Mouse (Mus musculus): Measurements from ENCODE around the gene Pygb.

Gene Pygb

DNA sequence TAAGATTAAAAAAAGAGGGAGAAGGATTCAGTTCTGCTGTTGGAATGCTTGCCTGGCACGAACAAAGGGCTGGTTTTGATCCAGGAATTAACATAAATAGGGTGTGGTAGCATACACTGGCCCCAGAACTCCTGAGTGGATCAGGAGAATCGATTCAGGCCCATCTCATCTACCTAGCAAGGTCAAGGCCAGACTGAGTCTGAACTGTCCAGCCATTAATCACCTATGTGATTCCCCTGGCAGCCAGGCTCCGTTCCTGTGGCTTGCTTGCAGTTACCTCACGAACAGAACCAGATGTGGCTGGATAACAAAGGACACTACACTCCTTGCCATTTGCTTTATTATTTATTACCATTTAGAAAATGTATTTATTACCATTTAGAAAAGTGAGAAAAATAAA, 6.8 kb downstream of the Pygb start:
- no peak for DNase-seq (ENCODE audit: low spot score)

DNA sequence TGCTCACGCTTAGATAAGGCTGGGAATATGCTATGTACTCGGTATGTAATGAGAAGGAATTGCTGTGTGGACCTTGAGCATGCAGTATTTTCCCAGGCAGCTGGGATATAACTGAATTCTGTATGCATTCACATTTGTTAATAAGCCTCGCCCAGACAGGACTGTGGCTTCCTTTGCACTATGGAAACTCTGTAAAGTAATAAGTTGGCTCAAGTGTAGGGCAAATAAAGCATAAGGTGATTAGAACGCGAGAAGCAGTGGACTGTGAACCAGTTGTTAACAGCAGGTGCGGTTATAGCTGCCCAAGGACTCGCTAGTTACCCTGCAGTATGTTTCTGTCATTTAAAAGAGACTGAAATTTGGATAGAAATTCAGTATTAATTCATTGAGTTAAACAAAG, 11.5 kb downstream of the Pygb start:
- DNase-seq (ENCODE audit: low spot score), result no peak

DNA sequence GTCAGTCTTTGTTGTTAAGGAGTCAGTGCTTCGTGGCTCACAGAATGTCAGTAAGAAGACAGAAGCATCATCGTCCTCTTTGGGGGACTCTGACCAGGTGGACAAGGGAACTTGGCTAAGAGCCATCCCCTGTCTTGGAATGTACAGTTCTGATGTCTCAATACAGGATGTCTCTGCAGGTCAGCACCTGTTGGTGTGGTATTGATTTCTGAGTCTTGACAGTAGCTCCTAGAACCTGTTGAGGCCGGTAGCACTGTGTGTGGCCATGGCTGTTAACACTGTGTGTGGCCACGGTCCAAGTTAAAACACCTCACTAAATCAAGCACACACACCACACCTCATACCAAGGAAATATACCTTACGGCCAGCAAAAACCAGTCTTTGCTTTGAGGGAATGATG, 14.1 kb downstream of the Pygb start:
- no peak for DNase-seq (ENCODE audit: low spot score)

DNA sequence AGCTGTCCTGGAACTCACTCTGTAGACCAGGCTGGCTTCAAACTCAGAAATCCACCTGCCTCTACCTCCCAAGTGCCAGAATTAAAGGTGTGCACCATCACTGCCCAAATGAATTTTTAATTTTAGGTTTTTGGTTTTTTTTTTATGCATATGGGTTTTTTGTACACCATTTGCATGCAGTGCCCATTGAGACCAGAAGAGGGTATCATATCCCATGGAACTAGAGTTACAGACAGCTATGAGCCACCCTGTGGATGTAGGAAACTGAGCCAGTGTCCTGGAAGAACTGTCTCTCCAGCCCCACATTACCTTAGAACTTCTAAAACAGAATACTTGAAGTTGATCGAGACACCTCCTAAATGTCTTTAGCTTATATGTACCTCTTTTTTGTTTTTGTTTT, 16.5 kb downstream of the Pygb start:
- no peak for DNase-seq (ENCODE audit: low spot score)

DNA sequence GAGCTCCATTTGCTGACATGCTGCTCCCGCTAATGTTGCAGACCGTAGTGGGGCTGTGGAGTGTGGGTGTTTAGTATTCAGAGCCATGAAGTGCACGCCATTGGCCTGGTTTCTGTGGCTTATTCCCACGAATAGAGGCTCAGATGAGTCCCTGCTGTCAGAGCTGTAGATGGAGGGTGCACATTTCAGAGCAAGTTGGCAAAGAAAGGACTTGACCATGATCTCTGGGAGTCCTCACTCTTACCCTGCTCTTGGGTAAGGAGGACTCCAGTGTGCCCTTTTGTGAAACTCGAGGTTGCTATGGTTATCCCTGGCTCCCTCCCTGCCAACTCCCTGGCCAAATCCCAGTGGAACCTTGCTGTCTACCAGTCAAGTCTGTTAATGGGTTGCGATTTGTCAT, 21.8 kb downstream of the Pygb start:
- DNase-seq (ENCODE audit: low spot score), result no peak

DNA sequence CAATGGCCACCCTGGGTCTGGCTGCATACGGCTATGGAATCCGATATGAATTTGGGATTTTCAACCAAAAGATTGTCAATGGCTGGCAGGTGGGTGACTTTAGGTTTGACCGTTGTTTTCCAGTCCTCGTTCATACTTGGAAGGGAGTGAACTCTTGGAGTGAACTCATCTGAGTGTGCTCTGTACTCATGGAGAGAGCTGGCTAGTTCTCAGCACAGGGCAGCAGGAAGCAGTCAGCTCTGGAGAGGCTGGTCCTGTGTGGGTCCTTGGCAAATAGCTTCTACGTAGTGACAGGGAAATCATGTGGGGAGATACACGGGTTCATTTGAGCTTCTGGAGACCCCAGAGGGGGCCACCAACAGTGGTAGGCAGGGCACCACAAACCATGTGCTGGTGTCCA, 22.3 kb downstream of the Pygb start:
- DNase-seq (ENCODE audit: low spot score), result no peak

DNA sequence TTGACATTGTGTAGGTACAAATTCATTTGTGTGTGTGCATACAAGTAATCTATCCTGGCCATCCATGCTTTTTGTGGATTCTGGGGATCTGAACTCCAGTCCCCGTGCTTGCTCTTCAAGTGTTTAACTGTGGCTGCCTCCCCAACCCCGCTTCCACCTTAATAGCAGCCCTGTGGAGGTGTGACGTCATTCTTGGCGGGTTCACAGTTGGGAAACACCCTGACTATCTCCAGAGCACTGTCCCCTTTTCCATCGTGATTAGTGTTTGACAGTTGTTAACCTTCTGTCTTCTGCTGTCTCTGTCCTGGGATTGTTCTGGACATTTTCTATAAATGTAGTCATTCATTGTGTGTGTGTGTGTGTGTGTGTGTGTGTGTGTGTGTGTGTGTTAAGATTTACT, 24.1 kb downstream of the Pygb start:
- DNase-seq (ENCODE audit: low spot score), result no peak

DNA sequence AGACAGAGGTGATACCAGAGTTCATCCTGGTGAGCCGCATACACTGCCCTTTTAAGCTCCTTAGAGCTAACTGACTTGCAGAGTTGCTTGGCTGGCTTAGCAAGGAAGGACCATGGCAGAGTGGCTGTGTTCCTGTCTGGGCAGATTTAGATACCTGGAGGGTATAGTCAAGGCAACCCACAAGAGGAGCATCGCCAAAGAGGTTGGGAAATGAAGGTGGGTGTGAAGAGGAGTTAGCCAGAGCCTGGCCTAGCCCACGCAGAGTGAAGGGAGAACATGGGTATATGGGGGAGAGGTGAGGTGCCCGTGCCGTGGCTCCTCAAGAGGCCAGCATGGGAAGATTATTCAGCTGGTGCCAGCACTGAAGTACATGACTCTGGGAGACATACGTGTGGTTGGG, 26.3 kb downstream of the Pygb start:
- no peak for DNase-seq (ENCODE audit: low spot score)

DNA sequence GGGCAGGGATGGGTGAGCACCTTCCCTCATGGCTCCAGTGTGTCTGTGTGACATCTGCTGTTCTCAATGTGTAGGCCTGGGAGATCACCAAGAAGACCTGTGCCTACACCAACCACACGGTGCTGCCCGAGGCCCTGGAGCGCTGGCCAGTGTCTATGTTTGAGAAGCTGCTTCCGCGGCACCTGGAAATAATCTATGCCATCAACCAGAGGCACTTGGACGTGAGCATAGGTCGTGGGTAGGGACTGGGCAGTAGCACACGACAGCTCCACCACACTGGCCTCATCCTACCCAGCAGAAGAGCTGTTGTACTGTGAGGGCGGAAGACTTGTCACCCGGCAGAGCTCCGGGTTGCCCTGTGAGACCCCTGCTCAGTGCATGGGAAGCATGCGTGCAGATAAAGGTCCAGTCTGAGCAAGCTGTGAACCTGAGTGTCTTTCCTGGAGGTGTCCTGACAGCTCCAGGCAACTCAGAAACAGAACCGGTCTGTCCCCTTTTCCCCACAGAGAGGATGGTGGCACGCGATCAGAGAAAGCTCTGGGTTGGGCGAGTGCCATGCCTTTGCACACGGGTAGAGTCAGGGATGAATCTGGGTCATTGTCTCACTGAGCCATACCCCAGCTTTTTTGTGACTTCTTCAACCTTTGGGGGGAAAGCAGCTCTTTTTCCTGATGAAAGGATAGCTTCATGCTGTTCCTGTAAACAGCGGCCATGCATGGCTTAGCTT, 30.3 kb downstream of the Pygb start:
- DNase-seq (ENCODE audit: low spot score), result no peak

DNA sequence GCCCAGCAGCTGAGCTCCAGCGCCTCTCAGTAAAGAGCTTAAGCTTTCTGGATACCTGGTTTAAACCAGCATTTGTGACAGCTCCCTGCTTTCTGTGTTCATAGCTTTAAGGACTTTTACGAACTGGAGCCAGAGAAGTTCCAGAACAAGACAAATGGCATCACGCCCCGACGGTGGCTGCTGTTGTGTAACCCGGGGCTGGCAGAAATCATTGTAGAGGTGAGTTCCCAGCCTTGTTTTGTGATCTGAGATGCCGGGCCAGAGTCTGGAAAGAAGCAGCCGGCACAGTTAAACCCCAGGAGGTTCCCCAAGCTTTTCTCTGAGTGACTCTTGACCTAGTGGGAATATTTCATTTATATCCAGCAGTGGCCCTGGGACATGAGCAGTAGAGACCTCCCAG, 32.2 kb downstream of the Pygb start:
- no peak for DNase-seq (ENCODE audit: low spot score)

DNA sequence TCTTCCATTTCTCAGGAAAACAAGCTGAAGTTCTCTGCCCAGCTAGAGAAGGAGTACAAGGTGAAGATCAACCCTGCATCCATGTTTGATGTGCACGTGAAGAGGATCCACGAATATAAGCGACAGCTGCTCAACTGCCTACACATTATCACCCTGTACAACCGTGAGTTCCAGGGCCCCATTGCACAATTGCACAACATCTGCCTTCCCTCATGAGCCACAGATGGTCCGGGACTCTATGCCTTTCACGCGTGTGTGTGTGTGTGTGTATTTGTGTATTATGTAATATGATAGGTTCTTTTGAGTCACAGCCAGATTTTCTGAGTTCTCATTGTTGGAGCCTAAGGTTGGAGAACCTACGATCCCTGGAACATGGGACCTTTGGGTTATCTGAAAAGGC, 34.2 kb downstream of the Pygb start:
- DNase-seq (ENCODE audit: low spot score), result no peak

DNA sequence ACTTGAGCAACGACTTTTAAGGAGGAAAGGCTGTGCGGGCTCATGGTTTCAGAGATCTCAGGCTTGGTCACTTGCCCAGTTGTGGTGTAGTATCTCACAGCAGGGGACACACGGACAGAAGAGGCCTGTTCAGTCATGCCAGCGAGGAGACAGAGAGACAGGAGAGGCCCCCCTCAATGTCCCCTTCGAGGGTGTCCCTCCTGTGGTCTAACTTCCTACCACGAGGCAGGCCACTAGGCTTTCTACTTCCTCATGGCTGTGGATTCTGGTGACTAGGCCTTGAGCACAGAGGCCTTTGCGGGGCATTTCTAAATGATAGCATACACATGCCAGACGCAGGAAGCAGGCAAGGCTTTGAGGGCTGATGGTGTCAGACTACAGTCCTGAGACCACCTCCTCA, 36.5 kb downstream of the Pygb start:
- DNase-seq (ENCODE audit: low spot score), result no peak

DNA sequence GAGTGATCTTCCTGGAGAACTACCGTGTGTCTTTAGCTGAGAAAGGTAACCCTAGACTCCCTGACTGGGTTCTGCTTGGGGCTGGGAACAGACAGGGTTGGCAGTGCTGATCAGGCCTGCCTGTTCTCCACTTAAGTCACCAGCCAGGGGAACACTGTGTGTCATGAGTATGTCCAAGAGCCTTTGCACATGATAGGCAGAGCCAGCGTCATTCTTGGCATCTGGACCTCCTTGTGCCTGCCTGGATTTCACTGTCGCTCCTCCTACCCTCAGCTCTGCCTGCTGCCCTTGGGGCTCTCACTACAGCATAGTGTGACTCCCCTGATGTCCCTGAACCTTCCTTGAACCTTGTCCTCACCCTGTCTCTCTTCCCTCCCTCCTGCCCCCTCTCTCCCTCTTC, 39.9 kb downstream of the Pygb start:
- no peak for DNase-seq (ENCODE audit: low spot score)

DNA sequence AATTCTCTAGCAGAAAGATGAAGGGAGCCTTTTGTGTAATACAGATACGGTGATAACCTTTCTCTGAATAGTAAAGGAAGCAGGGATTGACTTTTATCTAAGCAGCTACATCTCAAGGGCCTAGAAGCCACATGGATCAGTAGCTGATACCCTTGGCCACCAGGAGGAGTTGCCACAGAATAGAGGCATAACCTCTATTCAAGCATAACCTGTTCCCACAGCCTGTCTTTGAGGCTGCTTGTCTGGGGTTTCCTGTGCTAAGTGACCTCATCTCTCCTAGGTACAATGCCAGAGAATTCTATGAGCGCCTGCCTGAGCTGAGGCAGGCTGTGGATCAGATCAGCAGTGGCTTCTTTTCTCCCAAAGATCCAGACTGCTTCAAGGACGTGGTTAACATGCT, 41.6 kb downstream of the Pygb start:
- DNase-seq (ENCODE audit: low spot score), result no peak

DNA sequence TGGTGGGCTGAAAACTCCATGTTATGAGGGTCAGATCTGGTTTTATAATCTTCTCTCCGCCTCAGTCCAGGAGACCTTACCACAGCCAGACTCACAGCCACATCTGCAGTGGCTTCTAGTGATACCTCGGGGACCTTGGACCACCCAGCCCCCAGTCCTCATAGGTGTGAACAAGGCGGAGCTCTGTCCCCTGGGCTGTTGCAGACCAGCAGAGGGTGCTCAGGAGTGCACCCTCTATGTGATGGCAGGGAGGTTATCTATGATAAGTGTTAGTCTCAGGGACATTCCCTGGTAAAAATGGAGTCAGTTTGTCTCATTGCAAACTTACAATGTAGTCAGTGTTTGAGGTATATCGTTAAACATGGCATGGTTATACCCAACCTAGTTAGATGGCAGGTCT, 42.1 kb downstream of the Pygb start:
- no peak for DNase-seq (ENCODE audit: low spot score)

DNA sequence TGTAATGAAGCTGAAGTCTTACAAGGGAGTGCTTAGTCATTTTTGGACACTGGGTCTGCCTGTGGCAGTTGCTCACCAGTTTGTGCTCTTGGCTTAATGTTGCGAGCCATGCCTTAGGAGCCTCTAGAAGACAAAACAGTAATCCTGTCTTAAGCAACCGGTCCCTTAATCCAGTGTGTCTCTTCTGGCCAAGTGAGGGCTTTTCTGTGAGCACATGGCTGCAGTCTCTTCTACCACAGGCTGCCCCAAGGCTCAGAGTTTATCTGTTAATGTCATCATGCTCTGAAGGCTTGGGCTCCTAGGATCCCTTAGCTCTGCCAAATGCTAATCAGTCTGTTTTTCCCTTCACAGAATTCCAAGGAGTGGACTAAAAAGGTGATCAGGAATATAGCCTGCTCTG, 43.5 kb downstream of the Pygb start:
- no peak for DNase-seq (ENCODE audit: low spot score)

DNA sequence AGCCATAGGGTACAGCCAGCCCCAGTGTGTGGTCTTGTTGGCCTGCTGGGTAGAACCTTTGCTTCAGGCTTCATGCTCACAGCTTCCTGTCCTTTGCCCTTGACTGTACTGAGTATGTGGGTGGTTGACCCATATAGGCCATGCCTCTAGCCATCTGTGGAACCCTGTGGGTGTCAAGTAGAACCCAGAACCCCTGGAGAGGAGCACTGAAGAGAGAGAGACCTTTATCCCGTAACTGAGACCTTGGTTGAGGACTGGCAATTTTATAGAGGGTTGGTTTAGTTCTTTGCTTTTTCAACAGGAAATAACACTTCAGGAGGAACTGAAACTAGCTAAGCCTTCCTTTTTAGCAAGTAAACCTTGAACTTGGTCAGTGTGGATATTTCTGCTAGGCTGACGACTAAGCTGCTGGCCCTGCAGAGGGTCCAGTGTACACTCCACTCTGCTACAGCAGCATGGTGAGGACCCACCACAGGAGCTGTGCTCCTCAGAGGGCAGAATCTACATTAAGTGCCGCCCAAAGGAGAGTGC, 44.4 kb downstream of the Pygb start:
- DNase-seq (ENCODE audit: low spot score), result no peak

DNA sequence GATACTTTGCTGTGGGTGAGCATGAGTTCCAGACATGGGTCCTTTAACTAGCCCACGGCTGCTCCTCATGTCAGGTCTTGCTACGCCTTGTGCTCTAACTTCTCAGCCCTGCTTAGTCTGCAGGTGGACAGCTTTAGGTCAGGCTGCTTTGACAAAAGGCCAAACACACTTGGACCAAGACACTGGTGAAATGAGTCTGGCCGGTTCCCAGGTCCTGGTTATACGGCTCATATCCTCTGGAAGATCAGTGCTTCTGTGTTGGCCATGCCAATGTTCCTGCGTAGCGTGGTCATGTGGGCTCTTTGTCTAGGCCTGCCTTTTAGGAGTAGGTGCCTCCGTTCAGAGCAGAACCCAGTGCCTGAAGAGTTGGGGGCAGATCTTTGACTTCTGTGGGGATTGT, 45.5 kb downstream of the Pygb start:
- DNase-seq (ENCODE audit: low spot score), result no peak

DNA sequence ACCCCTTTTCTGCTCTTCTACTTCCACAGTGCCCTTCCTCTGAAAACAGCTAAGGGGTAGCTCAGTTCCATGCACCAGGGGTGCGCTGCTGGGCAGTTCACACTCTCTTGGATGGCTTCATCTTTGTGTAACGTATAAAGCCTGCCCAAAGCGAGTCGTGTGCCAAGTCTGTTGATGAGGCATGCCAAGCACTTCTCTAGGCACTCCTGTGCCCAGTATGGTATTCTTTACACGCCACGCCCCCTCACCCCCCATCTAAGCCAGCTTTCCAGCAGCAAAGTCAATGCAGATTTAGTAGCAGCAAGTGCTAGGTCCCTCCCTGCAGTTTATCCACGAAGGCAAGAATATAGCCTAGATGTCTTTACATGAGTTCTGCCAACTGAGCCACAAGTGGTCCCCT, 48.1 kb downstream of the Pygb start:
- no peak for DNase-seq (ENCODE audit: low spot score)

DNA sequence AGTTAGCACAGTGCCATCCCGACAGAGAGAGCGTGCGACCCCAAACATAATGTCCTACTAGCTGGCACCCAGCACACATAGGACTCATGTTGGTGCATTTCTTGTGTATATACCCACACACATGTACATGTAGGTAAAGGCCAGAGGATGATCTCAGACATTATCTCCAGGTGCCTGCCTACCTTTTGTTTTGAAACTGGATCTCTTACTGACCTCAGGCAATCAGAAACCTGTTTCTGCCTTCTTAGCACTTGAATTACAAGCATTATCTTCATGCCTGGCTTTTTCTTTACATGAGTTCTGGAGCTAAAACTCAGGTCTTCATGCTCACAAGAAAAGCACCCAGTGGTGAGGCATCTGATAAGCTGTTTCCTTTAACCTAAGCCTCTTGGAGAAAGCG, 49.4 kb downstream of the Pygb start:
- no peak for DNase-seq (ENCODE audit: low spot score)

DNA sequence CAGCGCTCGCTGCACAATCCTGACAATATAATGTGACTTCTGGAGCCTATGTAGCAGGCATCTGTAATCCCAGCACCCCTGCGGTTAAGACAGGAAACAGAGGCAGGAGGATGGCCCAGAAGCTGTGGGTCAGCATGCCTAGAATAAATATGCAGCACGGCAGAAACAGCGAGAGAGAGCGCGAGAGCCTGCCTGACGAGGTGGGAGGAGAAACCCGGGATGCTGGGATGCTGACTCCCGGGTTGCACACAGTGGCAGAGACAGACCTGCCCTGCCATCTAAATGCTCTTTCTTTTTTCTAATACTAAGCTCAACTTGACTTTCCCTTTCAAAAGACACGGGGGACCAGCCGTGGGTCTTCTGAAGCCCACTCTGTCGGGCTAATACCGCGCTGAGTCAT, 50.4 kb downstream of the Pygb start:
- no peak for DNase-seq (ENCODE audit: low spot score)

DNA sequence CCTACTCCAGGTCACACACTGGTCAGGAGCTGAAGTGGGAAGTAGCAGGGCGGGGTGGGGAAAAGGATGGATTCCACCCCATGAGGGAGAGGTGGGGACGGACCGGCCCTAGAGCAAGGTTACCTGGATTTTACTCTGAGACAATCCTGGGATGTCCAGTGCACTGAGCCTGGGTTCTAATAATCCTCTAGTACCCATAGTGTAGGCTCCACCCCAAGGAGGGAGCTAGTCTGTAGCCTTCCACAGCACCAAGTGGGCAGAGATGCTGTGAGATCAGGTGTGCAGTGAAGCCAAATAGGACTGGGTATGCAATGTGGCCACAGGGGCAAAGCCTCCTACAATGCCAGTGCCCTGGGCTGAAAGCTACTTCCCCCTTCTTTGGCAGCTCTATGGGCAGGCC, 51.2 kb downstream of the Pygb start:
- no peak for DNase-seq (ENCODE audit: low spot score)

DNA sequence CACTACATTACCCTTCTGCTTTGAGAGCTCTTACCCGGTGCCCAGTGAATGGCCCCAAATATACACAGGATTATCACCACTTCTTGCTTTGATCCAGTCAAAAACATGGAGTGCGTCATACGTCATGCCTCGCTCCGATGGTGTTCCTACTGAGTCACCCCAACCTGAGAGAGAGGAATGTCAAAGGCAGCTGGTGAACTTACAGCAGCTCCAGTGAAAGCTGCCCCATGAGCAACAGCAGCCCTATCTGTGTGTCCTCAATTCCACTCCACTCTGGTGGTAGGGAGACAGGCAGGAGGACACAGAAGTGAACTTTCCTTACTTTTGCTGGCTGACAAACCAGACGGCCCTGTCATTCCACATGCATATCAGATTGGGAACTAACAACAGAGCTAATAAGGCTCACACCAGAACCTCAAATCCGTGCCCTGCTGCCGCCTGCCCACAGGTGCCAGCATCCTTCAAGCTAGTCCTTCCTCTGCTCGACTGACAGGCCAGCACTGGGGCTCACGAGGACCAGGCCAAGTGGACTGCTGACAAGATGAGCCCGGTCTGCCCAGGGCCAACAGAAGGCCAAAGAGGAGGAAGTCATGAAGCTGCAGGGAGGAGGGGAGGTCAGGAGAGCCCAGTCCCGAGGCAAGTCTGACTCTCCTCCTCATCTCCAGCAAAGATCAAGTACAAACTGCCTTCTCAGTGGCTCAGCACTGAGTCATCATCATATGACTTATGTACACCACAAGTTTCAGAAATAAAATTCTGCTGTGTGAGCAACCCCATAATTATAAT, 53.3 kb downstream of the Pygb start:
- no peak for DNase-seq (ENCODE audit: low spot score)

DNA sequence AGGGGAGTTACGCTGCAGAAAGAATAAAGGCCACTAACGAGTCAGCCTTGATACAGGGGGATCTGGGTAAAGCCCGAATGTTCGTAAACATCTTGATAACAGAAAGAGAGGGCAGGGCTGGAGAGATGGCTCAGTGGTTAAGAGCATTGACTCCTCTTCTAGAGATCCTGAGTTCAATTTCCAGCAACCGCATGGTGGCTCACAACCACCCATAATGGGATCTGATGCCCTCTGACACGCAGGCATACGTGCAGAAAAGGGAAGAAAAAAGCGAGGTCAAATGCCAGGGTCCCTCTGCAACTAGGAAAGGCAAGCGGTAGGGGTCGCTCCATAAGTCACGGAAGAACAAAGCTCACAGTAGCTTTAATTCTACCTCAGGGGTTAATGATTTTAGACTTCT, 54.6 kb downstream of the Pygb start:
- DNase-seq (ENCODE audit: low spot score), result no peak

Measured in ovary, postnatal 10 days (tissue).